Mouse (Mus musculus) C2C12 (cell line): Measurements from ENCODE around the gene Gm43951.

Experiments used
- CEBPB ChIP-seq: IDR thresholded peaks from one replicate; pipeline ENCODE4 v1.6.1; 2011; ENCODE audit warnings: low read depth, mild to moderate bottlenecking, control low read depth, moderate library complexity
- CTCF ChIP-seq: IDR thresholded peaks from one replicate; pipeline ENCODE4 v1.5.1; 2011; ENCODE audit not compliant: control insufficient read depth, insufficient read depth, insufficient read length
- FOSL1 ChIP-seq: IDR thresholded peaks from one replicate; pipeline ENCODE4 v1.8.0; 2011; ENCODE audit warnings: mild to moderate bottlenecking, low read length; ENCODE audit not compliant: poor library complexity, insufficient read depth, severe bottlenecking
- MAX ChIP-seq: IDR thresholded peaks from one replicate; pipeline ENCODE4 v1.6.1; 2011; ENCODE audit warnings: mild to moderate bottlenecking, control low read depth
- USF1 ChIP-seq: IDR thresholded peaks from one replicate; pipeline ENCODE4 v1.6.1; 2011; ENCODE audit warnings: low read depth, mild to moderate bottlenecking, control low read depth, moderate library complexity

DNA sequence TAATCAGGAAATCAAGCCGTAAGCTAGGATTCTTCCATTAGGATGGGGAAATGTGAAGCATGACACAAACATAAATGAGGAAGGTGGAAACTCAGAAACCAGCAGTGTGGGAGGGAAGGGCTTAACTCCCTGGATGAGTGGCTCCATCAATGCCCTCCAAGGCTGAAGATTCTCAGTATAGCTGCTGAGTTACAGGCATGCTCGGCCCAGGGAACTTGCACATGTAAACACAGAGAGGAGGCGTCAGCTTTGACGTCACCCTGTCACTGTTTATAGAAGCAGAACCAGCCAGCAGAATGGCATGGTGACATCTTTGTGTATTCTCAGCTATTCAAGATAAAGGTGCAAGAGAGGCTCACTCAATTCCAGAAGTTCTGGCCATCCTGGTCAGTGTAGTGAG, 22.4 kb downstream of the Gm43951 start:
- TF ChIP-seq CTCF: no peak
- no peak for TF ChIP-seq MAX
- TF ChIP-seq FOSL1: no peak
- no peak for TF ChIP-seq CEBPB
- no peak for TF ChIP-seq USF1
